Mouse (Mus musculus) hematopoietic stem cell, adult 5-6 weeks (primary cell): ENCODE measurements around the gene Cox17. TPM values are rescaled to one million over a fixed set of nuclear protein-coding genes. Genes with fewer than 3 reads are reported as not detected.

ENCODE experiments used
- ATAC-seq, 2 experiments: fragments of 125-278 bp in 1 of 2; replicated peaks in 1 of 2; 2 replicates each; pipeline ENCODE4 v1.8.0; 2016 to 2017; ENCODE audit warnings: inconsistent platforms in 2 of 2, mild to moderate bottlenecking in 2 of 2, moderate number of reproducible peaks in 2 of 2, low read depth in 1 of 2, moderate TSS enrichment in 1 of 2; ENCODE audit not compliant: low FRiP score in 2 of 2, poor library complexity in 2 of 2, severe bottlenecking in 2 of 2, insufficient read depth in 1 of 2, low TSS enrichment in 1 of 2
- total RNA-seq: library from RNA; stranded (forward); fragments of 172-1452, 232-1000 nt; gene quantifications from 2 replicates; pipeline ENCODE4 v1.2.3, GENCODE M21; 2017

Cox17 gene
- total RNA-seq, 1 experiment from 2014 or later = 294 TPM

- peak; percentile 81 to 85 for ATAC-seq
Measured at GRCm38 (mm10) chr16:38341396-38342324, 5.1 kb upstream of the Cox17 start, which contains the start of gene Maats1. Maats1 (minus strand) TSS chr16:38342143.

DNA sequence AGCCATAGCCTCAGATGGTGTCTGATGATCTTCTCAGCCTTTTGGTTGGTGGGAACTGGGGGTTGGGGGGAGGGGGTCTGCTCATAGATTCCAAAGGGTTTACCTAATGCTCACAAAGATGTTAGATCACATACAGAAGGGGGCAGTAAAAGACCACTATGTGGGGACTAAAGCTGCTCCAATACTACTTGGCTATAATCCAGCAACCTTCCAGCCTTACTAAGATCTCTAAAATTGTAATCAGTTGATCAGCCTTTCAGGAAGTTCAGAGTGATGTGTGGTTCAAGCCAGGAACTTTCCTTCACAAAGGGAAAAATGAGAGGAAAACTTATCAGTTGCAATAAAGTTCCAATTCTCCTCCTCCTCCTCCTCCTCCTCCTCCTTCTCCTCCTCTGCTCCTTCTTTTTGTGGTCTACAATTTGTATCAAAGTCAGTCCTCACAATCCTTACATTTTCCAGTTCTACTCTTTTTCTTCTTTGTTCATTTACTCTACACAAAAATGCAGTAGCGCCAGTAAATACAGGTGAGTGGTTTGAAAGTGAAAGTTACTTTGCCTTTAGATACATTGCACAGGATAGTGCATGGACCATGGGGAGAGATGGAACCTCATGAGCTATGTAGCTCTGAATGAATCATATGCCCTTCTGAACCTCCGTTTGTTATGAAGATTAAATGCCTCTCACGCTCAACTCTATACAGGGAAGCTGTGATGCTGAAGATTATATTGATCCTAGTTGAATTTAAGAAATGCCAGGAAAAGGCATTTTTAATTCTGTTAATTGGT, 1.7 kb upstream of the Cox17 start:
- no peak for ATAC-seq

DNA sequence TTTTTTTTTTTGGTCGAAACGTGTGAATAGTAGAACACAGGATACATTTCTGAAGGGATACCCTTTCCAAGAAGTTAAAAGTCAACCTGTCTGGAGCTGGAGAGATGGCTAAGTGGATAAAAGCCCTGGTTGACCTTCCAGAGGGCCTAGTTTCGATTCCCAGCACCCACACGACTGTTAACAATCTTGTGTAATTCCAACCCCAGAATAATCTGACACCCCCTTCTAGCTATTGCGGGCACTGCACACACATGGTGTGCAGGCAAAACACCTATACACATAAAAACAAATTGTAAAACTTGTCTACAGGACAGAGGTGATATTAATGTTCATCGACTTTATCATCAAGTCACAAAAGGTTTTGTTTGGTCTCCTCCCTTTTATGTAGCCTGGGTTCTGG, 797 bp downstream of the Cox17 start:
- no peak for ATAC-seq

DNA sequence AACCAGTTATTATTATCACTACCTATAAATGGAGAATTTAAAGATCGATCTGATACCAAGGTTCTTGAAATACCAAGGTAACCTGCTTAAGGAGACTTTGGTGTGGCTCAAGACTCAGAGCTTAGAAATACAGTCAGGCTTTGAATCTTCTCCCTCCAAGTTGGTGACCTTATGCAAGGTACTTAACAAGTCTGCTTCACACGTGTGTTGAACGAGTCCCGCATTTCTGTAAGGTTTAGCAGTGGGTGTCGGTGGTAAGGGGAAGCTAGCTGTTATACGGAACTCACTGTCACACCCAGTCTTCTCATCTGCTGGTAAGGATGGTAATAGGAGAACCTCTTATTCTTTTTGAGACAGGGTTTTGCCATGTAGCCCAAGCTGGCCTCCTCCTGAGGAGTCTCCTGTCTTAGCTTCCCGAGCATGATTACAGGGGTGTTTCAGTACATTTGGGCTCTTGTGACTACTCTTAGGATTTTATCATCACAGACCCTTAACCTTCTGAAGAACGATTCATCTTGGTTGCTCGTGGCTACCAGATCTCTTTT, 1.5 kb downstream of the Cox17 start:
- no peak for ATAC-seq

DNA sequence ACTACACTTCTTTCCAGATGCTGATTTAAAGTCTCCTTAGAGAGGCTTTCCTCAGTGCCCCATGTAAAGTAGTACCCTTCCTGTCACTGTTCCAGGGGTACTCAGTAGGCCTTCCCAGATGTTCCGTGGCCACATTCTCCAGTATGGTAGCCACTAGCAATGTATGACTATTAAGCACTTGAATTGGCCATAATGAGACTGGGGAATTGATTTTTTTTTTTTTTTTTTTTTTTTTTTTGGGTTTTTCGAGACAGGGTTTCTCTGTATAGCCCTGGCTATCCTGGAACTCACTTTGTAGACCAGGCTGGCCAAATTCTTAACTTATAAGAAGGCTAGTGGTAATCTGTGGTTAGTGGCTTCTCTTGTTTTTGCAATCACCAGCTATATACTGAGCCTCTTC, 3.1 kb downstream of the Cox17 start:
- no peak for ATAC-seq

- no peak for ATAC-seq
Measured at GRCm38 (mm10) chr16:38350361-38350855, 3.6 kb downstream of the Cox17 start.

DNA sequence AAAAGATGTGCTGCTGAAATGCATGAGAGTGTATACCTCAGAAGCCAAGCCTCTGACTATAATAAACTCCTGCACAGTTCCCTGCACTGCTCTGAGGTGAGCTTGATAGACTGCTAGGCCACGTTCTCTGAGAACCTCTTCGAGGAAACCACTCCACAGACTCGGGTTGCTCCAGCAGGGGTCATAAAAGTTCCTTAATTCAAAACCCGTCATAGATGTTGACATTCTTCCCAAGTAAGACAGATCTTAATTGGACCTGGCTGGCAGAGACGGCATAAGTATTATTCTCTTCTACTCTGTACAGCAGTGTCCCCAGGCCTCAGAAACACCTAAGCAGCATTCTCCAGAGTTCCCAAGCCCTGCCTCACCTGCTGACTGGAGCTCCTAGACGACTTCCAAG, 4.1 kb downstream of the Cox17 start:
- ATAC-seq = no peak

- no peak for ATAC-seq
Measured at GRCm38 (mm10) chr16:38352031-38352430, 5.2 kb downstream of the Cox17 start.

GRCm38 (mm10) chr16:38352851-38353250, 6.1 kb downstream of the Cox17 start:
- no peak for ATAC-seq

GRCm38 (mm10) chr16:38353642-38354041, 6.9 kb downstream of the Cox17 start:
- ATAC-seq = no peak

GRCm38 (mm10) chr16:38354185-38354913, 7.6 kb downstream of the Cox17 start:
- ATAC-seq = no peak

DNA sequence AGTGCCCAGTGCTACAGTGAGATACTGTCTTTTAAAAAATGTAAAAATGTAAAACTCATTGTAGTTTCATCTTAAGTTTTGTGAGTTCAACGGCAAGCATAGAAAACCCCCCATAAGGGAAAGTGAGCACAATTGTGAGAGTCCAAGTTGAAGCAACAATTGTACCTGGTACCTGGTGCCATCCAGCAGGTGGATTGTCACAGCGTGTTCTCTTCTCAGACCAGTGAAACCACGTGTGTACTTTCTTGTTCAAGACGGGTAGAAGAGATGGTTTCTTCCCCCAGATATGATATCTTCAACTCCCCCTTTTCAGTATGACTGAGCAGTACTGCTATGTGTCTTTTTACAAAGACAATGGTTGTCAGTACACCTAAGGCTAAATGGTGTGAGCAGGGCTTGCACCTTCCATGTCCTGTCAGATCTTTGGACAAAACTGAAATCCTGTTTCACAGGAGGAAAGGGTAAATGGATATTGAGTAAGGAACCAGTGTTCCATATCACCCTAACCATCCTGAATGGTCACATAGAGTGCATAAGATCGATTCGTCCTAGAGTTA, 11.5 kb downstream of the Cox17 start:
- ATAC-seq = no peak

DNA sequence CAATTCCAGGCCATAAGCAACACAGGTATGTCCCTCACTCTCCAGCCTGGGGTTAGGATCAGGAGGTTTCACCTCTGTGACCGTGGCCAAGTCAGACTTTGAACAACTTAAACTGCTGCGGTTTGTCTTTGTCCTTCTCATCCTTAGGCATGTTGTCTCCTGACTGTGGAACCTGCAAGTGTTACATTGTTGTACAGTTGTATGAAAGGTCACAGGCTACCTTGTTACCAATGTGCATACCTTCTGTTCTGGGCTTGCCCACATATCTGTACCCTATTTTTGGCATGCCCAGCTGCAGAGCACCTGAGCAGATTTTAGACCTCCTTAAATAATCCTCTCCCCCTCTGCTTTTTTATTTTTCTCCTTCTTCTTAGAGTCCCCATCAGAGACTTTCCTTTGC, 12.4 kb downstream of the Cox17 start:
- ATAC-seq = no peak

DNA sequence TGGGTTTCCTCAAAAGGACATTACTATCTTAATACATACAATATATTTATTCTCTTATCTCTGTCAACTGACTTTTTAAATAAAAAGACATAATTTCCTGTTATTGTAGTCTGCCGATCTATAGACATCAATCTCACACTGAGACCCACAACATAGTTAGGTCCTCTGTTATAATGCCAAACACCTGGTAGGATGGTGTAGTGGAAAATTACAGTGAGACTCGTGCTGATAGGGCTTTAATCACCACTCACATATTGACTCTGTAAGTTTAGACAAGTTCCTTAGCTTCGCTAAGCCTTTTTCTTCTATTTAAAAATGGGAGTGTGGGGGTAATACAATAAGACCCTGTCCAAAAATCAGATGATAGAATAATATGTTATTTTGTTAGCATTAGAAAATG, 13.1 kb downstream of the Cox17 start:
- no peak for ATAC-seq

- ATAC-seq = no peak
Measured at GRCm38 (mm10) chr16:38360317-38360716, 13.5 kb downstream of the Cox17 start.

DNA sequence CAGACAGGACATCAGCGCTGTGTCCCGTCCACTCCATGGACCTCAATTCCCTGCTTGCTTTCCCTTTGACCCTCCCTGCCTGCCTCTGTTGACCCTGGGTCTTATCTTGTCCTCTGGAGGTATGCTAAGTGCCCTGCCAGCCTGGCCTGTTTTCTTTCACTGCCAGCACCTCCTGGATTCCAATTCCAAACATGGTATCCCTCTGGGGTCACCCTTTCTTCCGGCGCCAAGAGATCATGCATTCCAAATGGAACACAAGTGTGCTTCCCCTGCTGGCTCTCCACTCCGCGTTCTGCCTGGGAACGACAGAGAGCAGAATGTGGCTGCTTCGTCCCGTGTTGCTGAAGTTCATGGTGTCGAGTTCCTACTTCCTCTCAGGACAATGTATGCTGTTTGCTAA, 15.1 kb downstream of the Cox17 start, which contains the start of gene Popdc2:
TSS of gene Popdc2 (plus strand) at position 277 of the 400 bp plus-strand sequence.
- no peak for ATAC-seq
